Mouse (Mus musculus) 3T3-L1 (cell line): ENCODE measurements around the gene Olfr930.
A peak's percentile ranks its signal among the peaks of the same experiment; 100 is the strongest.

Experiments used
- DNase-seq: peaks from one replicate; pipeline ENCODE4 v3.0.0-alpha.2; 2015; ENCODE audit warnings: low read depth, low spot score

The Olfr930 gene

GRCm38 (mm10) chr9:38929509-38929908 is at the start of gene Olfr930:
Gene Olfr930 (plus strand): TSS chr9:38929809.
- DNase-seq: no peak

- peak; percentile 7 for DNase-seq
Observed at GRCm38 (mm10) chr9:38953401-38954123, 24.0 kb downstream of the Olfr930 start.

GRCm38 (mm10) chr9:38954124-38954416 is 24.5 kb downstream of the Olfr930 start:
- DNase-seq: peak; percentile 45

- no peak for DNase-seq
Observed at GRCm38 (mm10) chr9:38972013-38972412, 42.4 kb downstream of the Olfr930 start, which contains the start of gene Olfr933. Gene Olfr933 (plus strand): TSS chr9:38972313.
